Mouse (Mus musculus) T-helper 17 cell (primary cell): ENCODE measurements at regions not wholly inside any gene's neighbourhood (a gene's known extent, or its start where the extent isn't known, plus 50 kb on each side); places are given as distances from the start of the nearest gene placed in this dataset.
"Not testable (repeated sequence)": the region's sequence is repeated elsewhere in the genome, so short reads cannot be mapped to it uniquely, and the experiment has no call there.

Experiments
- in situ Hi-C, 2 experiments: fragments of 300-600 bp; cut with MboI, MseI; formaldehyde crosslinking; loops; 1 replicate in 1 of 2; 2 replicates in 1 of 2; pipeline ENCODE4 v1.15.1; 2025; ENCODE audit warnings: high pct_unique_total_duplicates in 2 of 2

DNA sequence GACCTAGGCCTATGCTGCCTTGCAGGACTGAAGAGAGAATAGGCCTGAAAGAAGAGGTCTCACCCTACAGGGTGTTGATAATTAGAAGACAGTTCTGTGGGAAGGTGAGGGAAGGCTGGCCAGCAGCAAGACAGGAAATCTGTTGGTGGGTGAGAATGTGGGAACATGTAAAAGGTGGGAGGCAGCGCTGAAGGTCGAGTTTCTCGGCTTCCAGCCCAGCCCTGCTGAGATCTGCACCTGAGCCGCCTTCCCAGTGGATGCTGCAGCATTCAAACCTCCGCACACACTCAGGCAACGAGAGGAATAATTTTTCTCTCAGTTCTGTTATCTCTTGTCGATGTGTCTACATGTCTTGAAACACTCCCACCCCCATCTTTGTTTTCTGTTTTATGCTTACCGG is 89.9 kb upstream of the Atp1b1 start:
- in situ Hi-C loops = no loop called here

DNA sequence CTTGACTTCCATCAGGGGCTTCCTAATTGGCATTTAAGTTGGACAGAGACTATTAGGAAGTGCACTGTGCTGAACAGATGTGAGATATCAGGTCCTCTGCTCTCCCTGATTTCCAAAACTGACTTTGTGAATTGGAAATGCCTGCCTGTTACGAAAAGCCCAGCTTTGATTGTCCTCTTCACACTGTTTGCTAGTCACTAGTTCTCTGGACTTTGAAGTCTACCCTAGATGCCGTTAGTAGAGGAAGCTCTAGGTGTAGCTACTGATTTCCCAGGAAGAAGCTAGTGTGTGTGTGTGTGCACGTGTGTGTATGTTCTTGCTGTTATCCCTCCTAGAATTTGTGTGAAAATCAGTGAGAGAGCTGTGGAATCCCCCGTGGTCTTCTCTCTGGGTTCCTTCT is 87.7 kb upstream of the Atp1b1 start:
- in situ Hi-C loops = no loop called here

DNA sequence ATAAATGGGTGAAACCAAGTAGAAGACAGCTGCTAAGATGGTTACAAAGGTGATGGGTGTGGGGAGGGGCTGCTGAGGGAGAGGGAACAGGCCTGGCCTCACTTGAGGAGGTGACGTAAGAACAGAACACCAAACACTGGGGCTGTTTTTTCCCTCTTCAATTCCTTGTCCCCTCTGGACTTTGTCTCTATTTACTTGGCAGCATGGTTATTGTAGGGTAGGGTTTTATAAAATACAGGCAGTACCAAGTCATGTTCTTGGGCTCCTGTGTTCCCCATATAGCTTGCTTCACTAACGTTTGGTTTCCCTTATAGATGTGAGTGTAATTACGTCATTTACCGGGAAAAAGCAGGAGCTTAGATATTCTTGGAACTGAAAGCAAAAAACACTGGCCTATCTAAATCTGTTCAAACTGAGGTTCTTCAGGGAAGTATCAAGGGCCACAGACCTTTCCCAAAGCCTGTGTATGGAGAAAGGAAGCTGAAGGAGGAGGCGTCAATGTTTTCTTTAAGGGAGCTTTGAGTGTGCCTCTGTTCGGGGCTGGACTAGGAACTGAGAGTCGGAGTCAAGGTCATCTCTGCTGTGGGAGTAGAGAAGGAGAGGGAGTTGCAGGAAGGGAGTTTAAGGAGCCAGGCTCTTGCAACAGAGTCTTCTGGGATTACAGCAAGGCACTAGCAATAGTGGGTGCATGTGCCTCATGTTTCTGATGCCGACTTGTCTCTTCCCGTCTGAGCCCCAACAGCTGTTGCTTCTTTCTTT is 85.1 kb upstream of the Atp1b1 start:
- in situ Hi-C loops = no loop called here

DNA sequence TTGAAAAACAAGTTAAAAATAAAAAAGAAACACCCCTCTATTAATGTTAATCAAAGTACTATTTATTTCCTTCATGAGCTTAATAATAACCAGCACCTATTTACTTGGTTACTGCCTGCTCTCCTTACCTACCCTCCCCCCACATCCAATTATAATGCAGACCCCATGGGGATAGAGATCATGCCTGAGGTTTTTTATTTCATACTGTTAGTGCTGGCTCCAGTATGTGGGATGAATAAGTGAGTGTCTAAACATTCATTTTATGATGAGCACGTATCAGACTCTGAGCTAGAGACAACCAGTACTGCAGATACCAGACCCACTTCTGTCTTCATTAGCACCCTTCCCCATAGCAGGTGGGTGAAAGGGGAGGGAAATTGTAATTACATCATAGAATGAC is 83.6 kb upstream of the Atp1b1 start:
- in situ Hi-C loops = no loop called here

DNA sequence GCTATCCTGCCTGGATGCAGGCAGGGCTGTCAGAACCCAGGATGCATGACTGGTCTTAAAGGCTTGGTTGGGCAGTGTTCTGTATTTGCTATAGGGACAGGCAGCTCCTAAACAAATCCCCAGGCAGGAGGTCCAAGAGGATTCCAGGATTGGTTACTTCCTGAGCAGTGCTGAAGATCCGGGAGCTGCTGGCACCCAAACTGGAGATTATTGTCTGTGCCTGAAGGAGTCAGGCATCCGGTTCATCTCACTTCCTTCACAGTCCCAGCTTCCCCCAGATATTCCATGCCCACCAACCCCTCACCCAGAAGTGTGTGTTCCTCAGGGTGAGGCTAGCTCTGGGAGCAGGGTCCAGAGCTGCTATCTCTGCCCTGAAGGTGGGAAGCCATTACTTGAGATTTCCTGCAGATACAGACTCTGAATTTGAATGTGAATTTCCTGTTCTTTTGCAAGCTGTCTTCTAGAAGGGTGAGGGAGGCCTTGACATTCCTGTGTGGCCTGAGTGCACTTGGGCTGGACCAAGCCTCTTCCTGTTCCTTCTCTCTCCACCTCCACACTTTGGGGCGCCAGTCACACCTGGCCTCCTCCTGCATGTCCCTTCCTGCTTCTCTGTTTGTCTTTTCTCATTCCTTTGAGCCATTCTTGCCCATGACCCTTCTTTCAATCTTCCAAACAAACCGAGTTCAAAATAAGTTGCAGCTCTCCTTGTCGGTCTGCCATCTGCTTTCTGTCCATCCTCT is 80.3 kb upstream of the Atp1b1 start:
- in situ Hi-C loops = no loop called here

DNA sequence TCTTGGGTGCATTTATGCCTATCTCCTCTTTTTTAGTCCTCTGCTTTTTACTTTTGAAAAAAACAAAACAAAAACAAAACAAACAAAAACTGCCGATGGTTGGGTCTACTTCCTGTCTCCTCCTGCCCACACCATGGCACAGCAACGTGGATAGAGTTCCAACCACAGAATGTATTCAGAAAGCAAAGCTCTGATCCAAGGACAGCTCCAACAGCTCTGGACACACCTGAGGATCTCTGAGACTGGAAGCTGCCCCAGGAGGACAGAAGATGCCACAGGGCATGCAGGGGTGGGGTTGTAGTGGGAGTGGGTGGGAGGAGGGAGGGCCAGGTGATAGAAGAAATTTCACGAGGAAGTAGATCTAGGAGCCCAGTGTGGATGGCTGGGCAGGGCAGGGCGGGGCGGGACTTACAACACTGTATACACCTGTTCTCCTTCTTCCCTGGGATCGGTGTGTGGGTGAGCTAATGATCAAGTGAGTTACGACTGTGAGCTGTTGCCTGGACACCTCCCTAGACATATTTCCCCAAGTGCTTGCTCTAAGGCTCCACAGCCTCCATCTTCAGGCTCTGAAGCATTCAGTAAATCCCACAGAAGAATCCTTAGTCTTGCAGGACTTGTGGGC is 79.3 kb upstream of the Atp1b1 start:
- in situ Hi-C loops = no loop called here

DNA sequence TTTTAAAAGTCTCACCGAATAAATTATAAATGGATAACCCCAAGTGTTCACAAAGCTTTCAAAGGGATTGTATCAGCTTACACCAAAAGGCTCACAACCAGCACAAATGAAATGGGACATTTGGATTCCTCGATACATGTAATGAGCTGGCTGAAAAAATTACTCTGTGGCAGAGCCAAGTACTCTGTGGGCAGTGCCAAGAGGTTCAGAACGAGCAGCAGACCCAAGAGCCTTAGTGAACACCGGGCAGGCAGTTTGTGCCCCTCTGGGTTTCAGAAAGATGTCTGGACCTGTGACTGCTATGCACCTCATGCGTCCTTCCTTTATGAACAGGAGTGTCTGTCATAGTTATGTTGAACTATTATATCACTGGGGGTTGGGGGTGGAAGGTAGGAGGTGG is 74.0 kb upstream of the Atp1b1 start:
- in situ Hi-C loops = no loop called here

DNA sequence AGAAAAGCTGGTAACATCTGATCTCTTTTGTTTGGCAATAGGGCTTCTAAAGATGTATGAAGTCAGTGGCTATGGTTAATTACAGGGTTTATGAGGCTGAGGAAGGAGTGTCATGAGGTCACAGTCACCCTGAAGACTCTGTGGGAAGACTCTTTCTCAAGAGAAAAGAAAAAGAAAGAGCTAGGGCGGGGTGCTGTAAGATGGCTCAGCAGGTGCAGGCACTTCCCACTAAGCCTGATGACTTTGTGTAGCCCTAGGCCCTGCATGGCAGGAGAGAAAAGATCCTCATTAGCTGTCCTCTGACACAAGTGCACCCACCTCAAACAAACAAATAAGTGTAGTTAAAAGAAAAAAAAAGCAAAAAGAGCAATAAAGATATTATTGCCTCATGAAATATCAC is 73.6 kb upstream of the Atp1b1 start:
- in situ Hi-C loops = no loop called here

DNA sequence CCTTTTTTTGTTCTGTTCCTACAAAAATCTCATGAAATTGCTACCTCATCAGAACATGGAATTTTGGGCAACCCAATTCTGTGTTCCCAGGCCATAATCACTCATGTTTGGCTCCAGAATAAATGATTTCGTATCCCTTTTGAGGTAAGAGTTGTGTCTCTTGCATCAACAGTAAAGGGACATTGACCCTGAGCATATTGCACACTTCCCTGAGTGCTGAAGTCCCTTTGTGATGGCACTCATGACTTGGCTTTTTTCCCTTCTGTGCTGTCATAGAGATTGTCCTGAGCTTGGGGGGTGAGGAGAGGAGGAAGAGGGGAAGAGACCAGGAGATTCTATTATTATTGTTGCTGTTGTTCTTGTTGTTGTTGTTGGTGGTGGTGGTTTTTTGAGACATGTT is 68.6 kb upstream of the Atp1b1 start:
- in situ Hi-C loops = no loop called here

DNA sequence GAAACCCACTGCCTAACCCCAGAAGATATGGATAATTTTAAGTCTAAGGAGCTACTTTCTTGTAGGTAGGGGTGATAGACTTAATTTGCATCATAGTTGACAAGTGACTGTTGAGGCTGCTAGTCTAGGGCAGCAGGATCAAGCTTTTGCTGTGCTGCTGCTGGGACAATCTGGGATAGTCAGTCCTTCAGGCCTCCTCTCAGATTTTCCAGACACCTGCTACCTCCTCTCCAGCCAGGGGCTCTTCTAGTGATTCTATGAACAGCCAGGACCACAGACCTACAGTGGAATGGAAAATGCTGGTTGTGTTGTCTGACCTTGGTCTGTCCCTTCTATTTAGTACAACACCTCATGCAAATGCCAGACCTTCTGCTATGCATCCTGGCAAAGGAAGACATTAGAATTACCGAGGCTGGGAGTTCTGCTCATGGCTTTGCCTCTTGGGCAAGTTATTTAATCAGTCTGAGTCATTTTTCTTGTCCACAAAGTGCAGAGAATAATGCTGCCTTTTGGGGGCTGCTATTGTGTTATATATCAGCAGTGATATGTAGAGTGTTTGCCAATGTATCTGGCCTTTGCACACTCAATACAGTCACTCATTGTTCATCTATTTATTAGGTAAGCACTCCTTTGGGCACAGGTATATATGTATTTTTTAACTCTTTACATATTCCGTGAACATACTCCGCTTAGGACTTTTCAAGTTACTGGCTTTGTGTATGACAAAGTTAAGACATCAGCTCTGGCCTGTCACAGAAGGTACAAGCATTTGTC is 64.4 kb upstream of the Atp1b1 start:
- in situ Hi-C loops = no loop called here

DNA sequence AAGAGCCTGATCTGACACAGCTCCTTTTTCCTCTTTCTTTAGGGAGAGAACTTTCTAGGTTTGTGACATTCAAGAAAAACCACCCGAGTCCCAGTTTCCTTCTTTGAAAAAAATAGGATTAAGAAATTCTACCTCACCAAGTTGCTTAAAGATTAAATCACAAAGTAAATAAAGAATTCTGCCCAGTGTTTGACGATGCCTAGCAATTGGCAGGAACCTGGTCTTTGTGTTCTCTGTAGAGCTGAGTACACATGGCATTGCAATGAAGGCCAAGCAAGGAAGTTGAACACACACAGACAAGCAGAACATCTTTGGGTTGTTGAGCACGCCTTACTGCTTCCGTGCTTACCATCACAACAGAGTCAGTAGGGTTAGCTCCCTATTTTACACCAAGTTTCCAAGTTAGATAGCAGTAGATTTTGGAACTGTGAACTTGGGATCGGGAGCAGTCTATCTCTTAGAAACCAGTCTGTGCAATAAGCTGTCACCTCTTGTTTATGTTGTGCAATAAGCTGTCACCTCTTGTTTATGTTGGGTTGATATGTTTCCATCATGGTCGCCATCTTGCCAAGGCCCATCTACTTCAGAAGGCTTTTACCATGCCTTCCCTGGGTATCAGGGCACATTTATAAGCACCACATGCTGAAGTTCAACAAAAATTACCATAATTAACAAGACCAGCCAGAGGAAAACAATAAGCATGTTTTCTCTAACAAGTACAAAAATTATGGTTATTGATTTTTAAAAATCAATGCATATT is 63.4 kb upstream of the Atp1b1 start:
- in situ Hi-C loops = no loop called here

DNA sequence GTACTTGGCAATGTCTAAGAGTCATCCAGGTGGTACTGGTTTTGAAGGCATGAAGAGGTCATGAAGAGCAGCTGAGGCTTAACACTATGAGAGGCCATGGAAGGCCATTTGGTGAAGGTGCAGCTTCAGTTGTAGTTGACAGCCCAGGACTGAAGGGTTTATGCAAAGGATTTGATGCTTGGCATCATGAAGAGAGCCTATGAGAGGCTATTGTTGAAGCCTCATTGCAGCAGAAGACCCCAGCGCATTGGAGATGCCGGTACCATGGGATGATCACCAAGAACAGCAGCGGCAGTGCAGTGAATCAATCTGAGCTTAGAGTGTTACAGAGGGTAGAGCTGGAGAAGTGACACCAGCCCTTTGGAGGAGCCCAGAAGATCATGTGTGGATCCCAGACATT is 60.7 kb upstream of the Atp1b1 start:
- in situ Hi-C loops = no loop called here

DNA sequence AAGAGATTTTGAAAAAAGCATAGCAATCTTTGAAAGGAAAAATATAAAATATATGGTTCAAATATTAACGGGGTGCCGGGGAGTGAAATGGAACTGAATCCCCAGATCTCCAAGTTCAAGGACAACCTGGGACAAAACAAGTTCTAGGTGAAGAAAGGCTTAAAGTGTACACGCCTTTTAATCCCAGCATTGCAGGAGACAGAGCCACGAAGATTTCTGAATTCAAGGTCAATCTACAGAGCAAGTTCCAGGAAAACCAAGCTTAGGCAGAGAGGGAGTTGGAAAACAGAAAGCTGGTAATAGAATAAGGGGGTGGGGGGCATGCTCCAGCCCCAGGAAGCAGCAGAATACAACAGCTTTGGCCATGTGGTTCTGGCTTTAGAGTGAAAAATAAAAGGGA is 60.2 kb upstream of the Atp1b1 start:
- in situ Hi-C loops = no loop called here

DNA sequence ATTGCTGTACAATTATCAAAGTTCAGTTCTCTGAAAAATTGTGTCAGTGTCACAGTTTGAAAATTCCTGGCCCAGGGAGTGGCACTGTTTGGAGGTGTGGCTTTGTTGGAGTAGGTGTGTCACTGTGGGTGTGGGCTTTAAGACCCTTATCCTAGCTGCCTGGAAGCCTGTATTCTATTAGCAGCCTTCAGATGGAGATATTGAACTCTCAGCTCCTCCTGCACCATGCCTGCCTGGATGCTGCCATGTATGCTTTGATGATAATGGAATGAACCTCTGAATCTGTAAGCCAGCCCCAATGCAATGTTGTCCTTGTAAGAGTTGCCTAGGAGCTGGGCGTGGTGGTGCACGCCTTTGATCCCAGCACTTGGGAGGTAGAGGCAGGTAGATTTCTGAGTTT is 59.2 kb upstream of the Atp1b1 start:
- in situ Hi-C loops = not testable (repeated sequence)

DNA sequence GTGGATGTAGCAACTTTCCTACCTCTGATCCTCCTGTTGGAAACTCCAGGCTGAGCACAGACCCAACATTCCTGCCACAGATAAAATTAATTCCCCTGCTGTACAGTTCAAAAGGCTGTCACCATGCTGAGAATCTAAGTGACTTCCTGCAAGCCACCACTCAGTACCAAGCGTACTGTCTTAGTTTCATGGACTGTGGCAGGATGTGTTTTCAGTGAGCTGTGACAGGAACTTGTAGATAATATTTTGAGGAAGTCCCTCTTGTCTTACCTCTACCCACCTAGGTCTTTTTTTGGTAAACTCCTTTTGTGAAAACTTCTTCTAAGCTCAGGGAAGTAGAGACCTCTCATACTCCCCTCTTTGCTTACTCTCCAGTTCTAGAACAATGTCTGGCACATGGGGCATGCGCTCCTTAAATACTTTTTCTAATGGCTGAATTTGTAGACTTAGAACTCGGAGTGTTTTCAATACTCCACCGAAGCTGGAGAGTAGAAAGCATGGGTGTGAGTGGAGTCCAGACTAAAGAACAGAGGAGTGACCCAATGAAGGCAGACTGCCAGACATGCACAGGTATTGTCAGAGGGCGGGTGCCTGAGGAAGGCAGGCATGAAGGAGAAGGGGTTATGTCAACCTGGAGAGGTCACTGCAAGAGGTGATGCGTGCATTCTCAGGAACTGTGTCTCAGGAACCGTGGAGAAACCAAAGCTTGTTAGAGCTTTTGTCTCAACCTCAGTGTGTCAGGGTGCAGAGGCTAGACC is 53.7 kb upstream of the Atp1b1 start:
- in situ Hi-C loops = no loop called here

DNA sequence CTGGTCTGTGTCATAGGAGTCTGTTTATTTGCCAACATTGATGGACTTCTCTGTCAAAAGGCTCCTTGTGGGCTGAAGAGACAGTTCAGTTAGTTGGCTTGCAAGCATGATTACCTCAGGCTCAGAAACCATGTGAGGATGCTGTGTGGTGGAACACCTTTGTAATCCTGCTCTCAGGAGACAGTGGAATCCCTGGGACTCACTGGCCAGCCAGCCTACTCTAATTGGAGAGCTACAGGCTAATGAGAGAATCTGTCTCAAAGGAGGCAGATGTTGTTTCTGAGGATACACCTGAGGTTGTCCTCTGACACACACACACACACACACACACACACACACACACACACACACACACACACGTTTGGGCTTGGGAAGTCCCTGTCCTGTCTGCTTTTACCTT is 51.1 kb upstream of the Atp1b1 start:
- in situ Hi-C loops = no loop called here

DNA sequence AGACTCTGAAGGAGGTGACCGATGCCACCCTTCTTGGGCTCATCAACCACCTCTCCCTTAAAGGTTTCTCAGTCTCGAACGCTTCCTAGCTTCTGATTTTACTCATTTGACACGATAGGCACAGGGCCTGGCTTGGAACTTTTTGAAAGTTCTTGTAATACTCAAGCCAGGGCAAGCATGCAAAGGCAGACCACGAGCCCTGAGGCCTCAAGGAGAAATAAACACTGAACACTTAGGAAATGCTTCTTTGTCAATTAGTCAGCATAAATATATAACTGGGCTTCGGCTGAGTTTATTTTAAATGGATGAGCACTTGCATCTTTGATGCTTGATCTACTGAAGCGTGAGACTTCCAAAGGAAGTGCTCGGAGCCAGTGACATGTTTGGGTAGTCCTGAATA is 50.4 kb upstream of the Atp1b1 start:
- in situ Hi-C loops = no loop called here

DNA sequence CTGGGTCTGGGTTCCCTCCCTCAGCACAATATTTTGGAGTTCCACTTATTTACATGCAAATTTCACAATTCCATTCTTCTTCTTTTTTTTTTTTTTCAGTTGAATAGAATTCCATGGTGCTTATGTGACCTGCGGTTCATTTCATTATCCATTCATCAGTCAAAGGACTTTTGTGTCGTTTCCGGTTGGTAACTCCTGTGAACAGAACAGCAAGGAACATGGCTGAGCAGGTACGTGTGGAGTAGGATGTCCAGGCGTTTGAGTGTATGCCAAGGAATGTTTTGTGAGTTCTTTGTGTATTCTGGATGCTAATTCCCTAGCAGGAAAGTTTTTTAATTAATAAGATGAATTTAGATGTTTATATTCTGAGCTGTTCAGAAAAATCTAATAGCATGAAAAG is 50.0 kb upstream of the Atp1b1 start:
- in situ Hi-C loops = no loop called here
